Mouse (Mus musculus) left cerebral cortex, adult 2 months (tissue): ENCODE measurements around the gene Echdc3. TPM values are rescaled to one million over a fixed set of nuclear protein-coding genes. Genes with fewer than 3 reads are reported as not detected.

Experiments
- DNase-seq, 2 experiments: peaks; one replicate each; pipeline ENCODE4 v3.0.0; 2021 to 2022; ENCODE audit warnings: low spot score in 2 of 2, mixed read lengths in 1 of 2; ENCODE audit errors: extremely low spot score in 1 of 2
- H3K27ac ChIP-seq: fragments of 200-600 bp; 2 replicates; pipeline ENCODE4 v1.8.1; 2022
- H3K4me3 ChIP-seq: fragments of 200-600 bp; 2 replicates; pipeline ENCODE4 v1.8.1; 2022
- CTCF ChIP-seq: fragments of 200-600 bp; IDR thresholded peaks from 2 replicates; pipeline ENCODE4 v1.8.1; 2022; ENCODE audit warnings: antibody characterized with exemption, mild to moderate bottlenecking, moderate library complexity
- intact Hi-C: fragments of 180-260 bp; cut with DNase I; formaldehyde crosslinking; loops from one replicate; pipeline ENCODE4 v1.15.1; 2025
- total RNA-seq, 2 experiments: library from RNA; stranded (reverse); gene quantifications; 2 replicates each; pipeline ENCODE4 v1.2.3; 2021

The Echdc3 gene
- total RNA-seq, 2 experiments from 2014 or later: 1.1 to 1.5 TPM

- TF ChIP-seq CTCF: no peak
- intact Hi-C loops: no loop called here
- Histone ChIP-seq H3K27ac (peak overlapping the region; percentile 45; the same call in 1 of the 2 replicates), H3K4me3 (peak overlapping the region; percentile 45)
- DNase-seq: no peak
Observed at GRCm38 (mm10) chr2:6212327-6212723, 508 bp downstream of the Echdc3 start.

GRCm38 (mm10) chr2:6210840-6211239 is 2.0 kb downstream of the Echdc3 start:
- TF ChIP-seq CTCF: no peak
- no peak for DNase-seq
- no peak overlapping the region for H3K27ac ChIP-seq
- no peak overlapping the region for H3K4me3 ChIP-seq
- intact Hi-C loops: no loop called here

- DNase-seq: no peak
- H3K27ac ChIP-seq: no peak overlapping the region
- intact Hi-C loops: no loop called here
- no peak overlapping the region for H3K4me3 ChIP-seq
- no peak for TF ChIP-seq CTCF
Observed at GRCm38 (mm10) chr2:6209746-6210145, 3.1 kb downstream of the Echdc3 start.

- H3K4me3 ChIP-seq: no peak overlapping the region
- intact Hi-C loops: no loop called here
- no peak overlapping the region for H3K27ac ChIP-seq
- TF ChIP-seq CTCF: no peak
- DNase-seq: peak in 1 of 2 experiments; percentile 35
Observed at GRCm38 (mm10) chr2:6209116-6209515, 3.7 kb downstream of the Echdc3 start.

- intact Hi-C loops: no loop called here
- TF ChIP-seq CTCF: no peak
- DNase-seq: no peak
- H3K27ac ChIP-seq: no peak overlapping the region
- no peak overlapping the region for H3K4me3 ChIP-seq
Observed at GRCm38 (mm10) chr2:6207736-6208135, 5.1 kb downstream of the Echdc3 start.

GRCm38 (mm10) chr2:6196363-6196973 is 16.4 kb downstream of the Echdc3 start:
- no peak for DNase-seq
- H3K4me3 ChIP-seq: no peak overlapping the region
- intact Hi-C loops: no loop called here
- TF ChIP-seq CTCF: no peak
- H3K27ac ChIP-seq: no peak overlapping the region

GRCm38 (mm10) chr2:6195468-6196239 is 17.2 kb downstream of the Echdc3 start:
- no peak overlapping the region for H3K27ac ChIP-seq
- no peak for DNase-seq
- intact Hi-C loops: no loop called here
- no peak overlapping the region for H3K4me3 ChIP-seq
- no peak; the same call in 1 of the 2 replicates for TF ChIP-seq CTCF

GRCm38 (mm10) chr2:6194497-6194896 is 18.3 kb downstream of the Echdc3 start:
- Histone ChIP-seq H3K27ac (no peak overlapping the region), H3K4me3 (no peak overlapping the region)
- TF ChIP-seq CTCF: no peak
- no peak for DNase-seq
- intact Hi-C loops: loop anchor here (5.0 kb wide), 1 partner anchor 273 kb away; no protein-coding TSS in a partner anchor

- Histone ChIP-seq H3K27ac (no peak overlapping the region), H3K4me3 (no peak overlapping the region)
- no peak for DNase-seq
- intact Hi-C loops: loop anchor here (1.0 to 5.0 kb wide), 2 partner anchors 212 to 274 kb away; no protein-coding TSS in a partner anchor
- TF ChIP-seq CTCF: no peak
Observed at GRCm38 (mm10) chr2:6193591-6193973, 19.3 kb downstream of the Echdc3 start.

GRCm38 (mm10) chr2:6192820-6193590 is 19.8 kb downstream of the Echdc3 start:
- Histone ChIP-seq H3K4me3 (no peak overlapping the region), H3K27ac (no peak overlapping the region)
- peak; percentile 64 to 67 for DNase-seq
- TF ChIP-seq CTCF: peak; percentile 79
- intact Hi-C loops: loop anchor here (1.0 to 5.0 kb wide), 2 partner anchors 212 to 274 kb away; no protein-coding TSS in a partner anchor

GRCm38 (mm10) chr2:6190036-6190435 is 22.8 kb downstream of the Echdc3 start:
- no peak overlapping the region for H3K27ac ChIP-seq
- intact Hi-C loops: loop anchor here (5.0 kb wide), 1 partner anchor 277 kb away; no protein-coding TSS in a partner anchor
- no peak for TF ChIP-seq CTCF
- no peak for DNase-seq
- no peak overlapping the region for H3K4me3 ChIP-seq

GRCm38 (mm10) chr2:6189675-6189998 is 23.2 kb downstream of the Echdc3 start:
- Histone ChIP-seq H3K4me3 (no peak overlapping the region), H3K27ac (no peak overlapping the region)
- intact Hi-C loops: no loop called here
- TF ChIP-seq CTCF: no peak
- DNase-seq: no peak
